Mouse (Mus musculus) brain, embryonic 14.5 days (tissue): ENCODE measurements around the gene Dot1l.

Experiments
- CTCF ChIP-seq: fragments of 200-500 bp; IDR thresholded peaks from 2 replicates; pipeline ENCODE4 v1.5.1; 2012; ENCODE audit warnings: inconsistent platforms, mild to moderate bottlenecking, moderate library complexity, borderline replicate concordance; ENCODE audit not compliant: insufficient read depth, insufficient read length; ENCODE audit errors: extremely low read depth
- POLR2A ChIP-seq: fragments of 200-500 bp; IDR thresholded peaks from 2 replicates; pipeline ENCODE4 v1.6.1; 2012; ENCODE audit warnings: mild to moderate bottlenecking, inconsistent platforms, borderline replicate concordance; ENCODE audit not compliant: poor library complexity, insufficient read depth, insufficient read length, severe bottlenecking; ENCODE audit errors: extremely low read depth

DNA sequence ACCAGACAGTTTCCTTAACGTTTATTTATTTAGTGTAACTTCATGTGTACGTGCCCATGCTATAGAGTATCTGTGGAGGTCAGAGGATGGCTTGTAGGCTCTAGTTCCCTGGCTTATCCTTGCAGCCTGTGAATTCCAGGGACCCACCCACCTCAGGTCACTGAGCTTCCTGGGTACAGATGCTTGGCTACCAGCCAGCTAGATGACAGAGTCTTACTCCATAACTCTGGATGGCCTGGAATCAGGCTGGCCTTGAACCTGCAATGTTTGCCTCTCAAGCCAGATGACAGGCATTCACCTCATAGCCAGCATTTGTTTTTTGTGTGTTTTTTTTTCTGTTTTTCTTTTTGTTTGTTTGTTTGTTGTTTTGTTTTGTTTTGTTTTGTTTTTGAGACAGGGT, 62.2 kb downstream of the Dot1l start:
- TF ChIP-seq CTCF, result no peak
- TF ChIP-seq POLR2A, result no peak
